Mouse (Mus musculus): Measurements from ENCODE around the gene Lztfl1. TPM values are rescaled to one million over a fixed set of nuclear protein-coding genes. Genes with fewer than 3 reads are reported as not detected.

The Lztfl1 gene
- polyA plus RNA-seq (2015; fragmentation: Nextera tagmentation; extraction: Ambion mirVana), result 62.4 and 67.7 TPM in 2 replicates

GRCm38 (mm10) chr9:123717186-123718008, at the start of gene Lztfl1:
TSS of gene Lztfl1 (minus strand) at chr9:123717697.

GRCm38 (mm10) chr9:123678327-123679105, 39.0 kb downstream of the Lztfl1 start, which contains the start of the genes Ccr9 and Slc6a20a:
TSS of gene Ccr9 (plus strand) at chr9:123678439.
TSS of gene Slc6a20a (minus strand) at chr9:123678885.

Other genes starting within 250 kb of the Lztfl1 start
- gene Limd1, start 239.0 kb downstream of the Lztfl1 start, polyA plus RNA-seq (2015; fragmentation: Nextera tagmentation; extraction: Ambion mirVana), result 25.7 and 26.8 TPM in 2 replicates
- gene Sacm1l, start 187.9 kb downstream of the Lztfl1 start, polyA plus RNA-seq (2015; fragmentation: Nextera tagmentation; extraction: Ambion mirVana), result 30.3 and 46.4 TPM in 2 replicates
- 0.06 and 0.28 TPM in 2 replicates for gene Slc6a20b, start 85.1 kb downstream of the Lztfl1 start, polyA plus RNA-seq (2015; fragmentation: Nextera tagmentation; extraction: Ambion mirVana)
- 0.08 and 0.27 TPM in 2 replicates for gene Ccr9, start 39.3 kb downstream of the Lztfl1 start, polyA plus RNA-seq (2015; fragmentation: Nextera tagmentation; extraction: Ambion mirVana)
- gene Slc6a20a, start 38.8 kb downstream of the Lztfl1 start, polyA plus RNA-seq (2015; fragmentation: Nextera tagmentation; extraction: Ambion mirVana), result 0.28 TPM in 1 of 2 replicates, not detected in the other
- 0.28 and 0.40 TPM in 2 replicates for gene Cxcr6, start 88.8 kb upstream of the Lztfl1 start, polyA plus RNA-seq (2015; fragmentation: Nextera tagmentation; extraction: Ambion mirVana)
- gene Fyco1, start 134.2 kb upstream of the Lztfl1 start, polyA plus RNA-seq (2015; fragmentation: Nextera tagmentation; extraction: Ambion mirVana), result 7.4 and 15.2 TPM in 2 replicates
- gene Xcr1, start 144.3 kb upstream of the Lztfl1 start, polyA plus RNA-seq (2015; fragmentation: Nextera tagmentation; extraction: Ambion mirVana), result 0.05 and 0.14 TPM in 2 replicates

Data from adrenal gland, postnatal 0 days (tissue).